Mouse (Mus musculus) hindbrain, embryonic 12.5 days (tissue): ENCODE data around the gene Tprn. TPM values are rescaled to one million over a fixed set of nuclear protein-coding genes. Genes with fewer than 3 reads are reported as not detected.
"Not testable (repeated sequence)": the region's sequence is repeated elsewhere in the genome, so short reads cannot be mapped to it uniquely, and the experiment has no call there.

Experiments used
- ATAC-seq: fragments of 200-750 bp; cut with Nextera tagmentation; 2 replicates; pipeline ENCODE4 v1.8.0; 2017; ENCODE audit warnings: moderate TSS enrichment; ENCODE audit not compliant: low FRiP score
- H3K27ac ChIP-seq: fragments of 300-500 bp; sonication (generic); 2 replicates; pipeline ENCODE4 v1.5.1; 2016; ENCODE audit warnings: mild to moderate bottlenecking
- H3K27me3 ChIP-seq: fragments of 300-500 bp; sonication (generic); 2 replicates; pipeline ENCODE4 v1.6.1; 2016; ENCODE audit warnings: mild to moderate bottlenecking
- H3K36me3 ChIP-seq: fragments of 300-500 bp; sonication (generic); 2 replicates; pipeline ENCODE4 v1.6.1; 2016; ENCODE audit warnings: mild to moderate bottlenecking
- H3K4me1 ChIP-seq: fragments of 300-500 bp; sonication (generic); 2 replicates; pipeline ENCODE4 v1.6.1; 2016
- H3K4me2 ChIP-seq: fragments of 300-500 bp; sonication (generic); replicated peaks from 2 replicates; pipeline ENCODE4 v1.6.1; 2016; ENCODE audit warnings: mild to moderate bottlenecking
- H3K4me3 ChIP-seq: fragments of 300-500 bp; sonication (generic); 2 replicates; pipeline ENCODE4 v1.5.1; 2016; ENCODE audit warnings: mild to moderate bottlenecking
- H3K9ac ChIP-seq: fragments of 300-500 bp; sonication (generic); 2 replicates; pipeline ENCODE4 v1.6.1; 2016; ENCODE audit warnings: mild to moderate bottlenecking, moderate library complexity
- H3K9me3 ChIP-seq: fragments of 300-500 bp; sonication (generic); replicated peaks from 2 replicates; pipeline ENCODE4 v1.6.1; 2016; ENCODE audit warnings: mild to moderate bottlenecking
- WGBS: fragments of 180-500 bp; shearing (Covaris S2); methylation state at CpG from one replicate; pipeline ENCODE4 v1.1.7; 2016; 5-methylcytosine and 5-hydroxymethylcytosine counted together
- polyA plus RNA-seq: library from polyadenylated mRNA; unstranded; fragments of >200 nt; fragmentation: Nextera tagmentation; extraction: Ambion mirVana; gene quantifications from 2 replicates; pipeline ENCODE4 v1.2.1, GENCODE M21; 2016

The Tprn gene
- polyA plus RNA-seq, 1 experiment from 2014 or later, result 13.2 TPM

DNA sequence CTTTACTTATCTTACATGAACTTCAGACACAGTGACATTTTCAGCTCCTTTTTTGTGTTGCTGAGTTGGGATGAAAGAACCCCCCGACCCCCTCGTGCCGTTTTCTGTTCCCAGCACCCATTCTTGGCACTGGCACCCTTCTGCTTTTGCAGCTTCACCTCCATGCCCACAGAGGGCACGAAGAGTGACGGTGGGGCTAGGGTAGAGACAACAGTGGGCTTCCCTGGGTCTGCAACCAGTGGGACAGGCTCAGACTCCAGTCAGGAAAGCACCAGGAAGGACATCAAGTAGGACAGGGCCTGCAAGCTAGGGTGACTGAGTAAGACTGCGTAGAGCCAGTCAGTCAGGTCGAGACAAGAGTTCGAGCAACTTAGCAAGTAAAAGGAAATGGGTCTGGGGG, 22.1 kb upstream of the Tprn start:
- Histone ChIP-seq H3K9ac (0 out of 2 replicates have a peak overlapping the region, but pooled peaks have one; percentile 32), H3K9me3 (no peaks in the 10 kb centered on the region), H3K4me1 (peaks cover 26% of the 10 kb centered on the region), H3K4me2 (peak overlapping the region; percentile 92), H3K36me3 (peaks cover 6% of the 10 kb centered on the region; the same call in 1 of the 2 replicates), H3K27me3 (peaks cover 24% of the 10 kb centered on the region), H3K27ac (peak overlapping the region; percentile 76; the same call in 1 of the 2 replicates), H3K4me3 (peak overlapping the region; percentile 55; the same call in 1 of the 2 replicates)
- 55% methylated on average over 8 of the region's 8 CpGs for WGBS
- no peak; the same call in 1 of the 2 replicates for ATAC-seq

- H3K4me2 ChIP-seq, result peak overlapping the region; percentile 92
- peak; percentile 77 for ATAC-seq
- peaks cover 26% of the 10 kb centered on the region for H3K4me1 ChIP-seq
- peak overlapping the region; percentile 76 for H3K27ac ChIP-seq
- WGBS, result under 1% methylated on average over 29 of the region's 29 CpGs
- peaks cover 11% of the 10 kb centered on the region for H3K36me3 ChIP-seq
- H3K4me3 ChIP-seq, result peak overlapping the region; percentile 55
- H3K9ac ChIP-seq, result peak overlapping the region; percentile 73
- H3K27me3 ChIP-seq, result peaks cover 24% of the 10 kb centered on the region
- H3K9me3 ChIP-seq, result no peaks in the 10 kb centered on the region
Measured at GRCm38 (mm10) chr2:25240723-25241437, 21.5 kb upstream of the Tprn start.

DNA sequence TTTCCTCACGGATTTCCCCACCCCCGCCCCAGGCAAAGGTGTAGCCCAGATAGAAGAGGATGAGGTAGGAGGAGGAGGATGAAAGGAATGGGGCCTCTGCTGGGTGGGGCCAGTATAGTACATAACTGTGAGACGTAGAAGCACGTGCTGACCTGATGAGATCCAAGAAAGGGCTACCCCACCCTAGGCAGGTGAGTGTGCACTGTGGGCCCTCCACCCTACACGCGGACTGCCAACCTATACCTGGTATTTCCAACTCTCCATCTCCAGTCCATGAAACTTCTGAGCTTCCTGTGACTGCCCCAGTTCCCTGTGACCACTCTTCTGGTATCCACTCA, 21.0 kb upstream of the Tprn start:
- peaks cover 26% of the 10 kb centered on the region for H3K4me1 ChIP-seq
- H3K4me2 ChIP-seq, result peak overlapping the region; percentile 92
- peaks cover 17% of the 10 kb centered on the region for H3K36me3 ChIP-seq
- H3K9ac ChIP-seq, result peak overlapping the region; percentile 73; the same call in 1 of the 2 replicates
- 14% methylated on average over 6 of the region's 6 CpGs for WGBS
- peak overlapping the region; percentile 76; the same call in 1 of the 2 replicates for H3K27ac ChIP-seq
- H3K27me3 ChIP-seq, result peaks cover 20% of the 10 kb centered on the region
- H3K9me3 ChIP-seq, result no peaks in the 10 kb centered on the region
- peak overlapping the region; percentile 55 for H3K4me3 ChIP-seq
- peak; percentile 5; the same call in 1 of the 2 replicates for ATAC-seq

DNA sequence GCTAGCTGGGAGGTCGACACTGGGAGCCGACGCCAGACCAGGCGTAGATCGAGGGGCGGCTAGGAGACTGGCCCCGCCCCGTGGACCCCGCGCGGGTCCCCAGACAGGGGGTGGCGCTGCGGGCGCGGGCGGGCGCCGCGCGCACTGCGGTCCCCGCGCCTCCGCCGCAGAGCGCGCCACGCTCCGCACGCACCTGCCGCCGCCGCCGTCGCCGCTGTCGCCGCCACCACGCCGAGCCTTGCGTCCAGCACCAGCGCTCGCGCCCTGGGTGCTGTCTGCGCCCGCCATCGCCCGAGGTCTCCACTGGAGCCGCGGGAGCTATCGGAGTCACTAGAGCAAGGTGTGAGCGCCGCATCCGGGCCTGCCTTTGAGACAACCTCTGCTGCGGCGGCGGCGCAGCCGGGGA, 20.3 kb upstream of the Tprn start, which contains the start of the genes Rnf208 and Cysrt1:
Gene Rnf208, plus strand, starts transcription at position 155 of the 406 bp plus-strand sequence.
Gene Cysrt1, minus strand, starts transcription at position 352 of the 406 bp plus-strand sequence.
- Histone ChIP-seq H3K4me1 (peaks cover 26% of the 10 kb centered on the region), H3K9ac (peak within 1 kb of the TSS; percentile 73), H3K27ac (peak within 1 kb of the TSS; percentile 76), H3K4me2 (peak within 1 kb of the TSS; percentile 92), H3K4me3 (peak within 1 kb of the TSS; percentile 55), H3K36me3 (peaks cover 24% of the 10 kb centered on the region), H3K9me3 (no peaks in the 10 kb centered on the region), H3K27me3 (peaks cover 20% of the 10 kb centered on the region)
- peak; percentile 42 for ATAC-seq
- WGBS, result 0% methylated on average over 7 of the region's 59 CpGs

DNA sequence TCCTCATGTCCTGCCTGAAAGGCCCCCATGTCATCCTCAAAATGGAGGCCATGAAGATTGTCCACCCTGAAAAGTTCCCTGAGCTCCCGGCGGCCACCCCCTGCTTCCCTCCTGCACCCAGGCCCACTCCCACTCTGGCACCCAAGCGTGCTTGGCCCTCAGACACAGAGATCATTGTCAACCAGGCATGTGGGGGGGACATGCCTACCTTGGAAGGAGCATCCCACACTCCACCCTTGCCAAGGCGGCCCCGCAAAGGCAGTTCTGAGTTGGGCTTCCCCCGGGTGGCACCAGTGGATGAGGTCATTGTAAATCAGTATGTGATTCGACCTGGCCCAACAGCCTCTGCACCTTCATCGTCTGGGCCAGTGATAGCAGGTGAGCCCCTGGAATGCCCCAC, 19.1 kb upstream of the Tprn start:
- peaks cover 20% of the 10 kb centered on the region for H3K27me3 ChIP-seq
- peaks cover 26% of the 10 kb centered on the region for H3K4me1 ChIP-seq
- no peak overlapping the region for H3K27ac ChIP-seq
- H3K4me2 ChIP-seq, result peak overlapping the region; percentile 92
- peak overlapping the region; percentile 55 for H3K4me3 ChIP-seq
- H3K9ac ChIP-seq, result peak overlapping the region; percentile 73; the same call in 1 of the 2 replicates
- ATAC-seq, result no peak
- WGBS, result 79% methylated on average over 8 of the region's 8 CpGs
- peaks cover 36% of the 10 kb centered on the region for H3K36me3 ChIP-seq
- H3K9me3 ChIP-seq, result no peaks in the 10 kb centered on the region

DNA sequence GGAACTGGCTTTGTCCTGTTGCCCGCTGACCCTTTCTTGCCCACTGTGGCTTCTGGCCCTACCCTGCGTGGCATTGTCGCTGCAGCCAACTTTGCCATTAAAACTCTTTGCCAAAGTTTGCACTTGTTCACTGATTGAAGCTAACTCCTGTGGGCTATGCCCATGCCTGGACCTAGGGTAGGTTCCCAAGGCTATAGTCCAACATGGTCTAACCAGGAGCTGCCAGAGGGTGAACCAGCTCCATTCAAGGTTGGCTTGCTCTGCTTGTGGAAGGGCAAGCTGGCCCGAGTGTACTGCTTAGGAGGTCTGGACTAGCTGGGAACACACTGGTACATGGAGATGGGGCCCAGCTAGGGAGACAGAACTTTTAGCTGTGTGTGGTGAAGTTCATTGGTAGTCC, 18.3 kb upstream of the Tprn start:
- H3K36me3 ChIP-seq, result peaks cover 43% of the 10 kb centered on the region
- 82% methylated on average over 4 of the region's 4 CpGs for WGBS
- ATAC-seq, result no peak

DNA sequence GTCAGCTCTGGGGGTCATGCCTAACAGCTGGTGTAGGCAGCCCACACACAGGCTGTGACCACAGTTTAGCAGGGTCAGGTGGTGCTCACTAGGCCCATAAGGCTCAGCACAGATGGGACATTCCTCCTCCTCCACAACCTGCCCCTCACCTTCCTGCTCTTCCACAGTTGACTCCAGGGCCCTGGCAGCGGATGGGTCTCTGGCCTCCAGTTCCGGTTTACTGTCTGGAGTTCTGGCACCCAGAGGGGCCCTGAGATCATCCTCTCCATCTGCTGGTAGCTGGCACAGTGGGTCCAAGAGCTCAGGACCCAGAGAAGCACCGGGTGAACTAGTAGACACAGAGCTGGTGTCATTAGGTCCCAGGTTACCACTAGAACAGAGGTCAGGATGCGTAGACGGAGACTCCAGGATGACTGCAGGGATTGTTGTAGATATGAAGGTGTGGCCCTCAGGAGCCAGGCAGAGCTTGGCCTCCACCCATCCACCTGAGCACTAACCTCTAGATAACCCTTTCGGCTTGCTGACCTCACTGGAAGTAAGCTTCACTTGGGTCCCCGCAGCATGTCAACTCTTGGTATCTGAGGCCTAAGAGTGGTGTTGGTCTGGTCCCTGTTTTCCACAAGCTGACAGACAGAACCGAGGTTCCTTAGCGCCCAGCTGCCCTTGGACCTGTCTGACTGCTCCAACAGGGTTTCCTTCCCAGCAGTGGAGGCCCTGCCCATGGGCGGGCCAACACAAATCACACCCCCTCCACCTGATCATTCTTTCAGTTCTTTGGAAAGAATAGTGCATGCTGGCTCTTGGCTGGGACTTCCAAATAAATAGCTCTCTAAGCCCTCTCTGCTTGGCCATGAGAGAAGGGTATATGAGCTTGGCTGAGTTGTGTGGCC, 16.0 kb upstream of the Tprn start, which contains the start of gene AL732309.1:
Gene AL732309.1, minus strand, starts transcription at position 681 of the 890 bp plus-strand sequence.
- WGBS, result 87% methylated on average over 10 of the region's 10 CpGs
- Histone ChIP-seq H3K36me3 (peaks cover 66% of the 10 kb centered on the region), H3K27ac (no peak within 1 kb of the TSS), H3K4me1 (peaks cover 18% of the 10 kb centered on the region), H3K27me3 (peaks cover 13% of the 10 kb centered on the region), H3K4me3 (no peak within 1 kb of the TSS), H3K9ac (no peak within 1 kb of the TSS), H3K4me2 (no peak within 1 kb of the TSS), H3K9me3 (no peaks in the 10 kb centered on the region)
- no peak for ATAC-seq

More for the DNA sequence above, 18.3 kb upstream of the Tprn start:
- no peak overlapping the region for H3K4me2 ChIP-seq
- H3K9me3 ChIP-seq, result no peaks in the 10 kb centered on the region
- H3K4me1 ChIP-seq, result peaks cover 26% of the 10 kb centered on the region
- H3K4me3 ChIP-seq, result no peak overlapping the region
- no peak overlapping the region for H3K9ac ChIP-seq
- H3K27me3 ChIP-seq, result peaks cover 17% of the 10 kb centered on the region
- no peak overlapping the region for H3K27ac ChIP-seq

DNA sequence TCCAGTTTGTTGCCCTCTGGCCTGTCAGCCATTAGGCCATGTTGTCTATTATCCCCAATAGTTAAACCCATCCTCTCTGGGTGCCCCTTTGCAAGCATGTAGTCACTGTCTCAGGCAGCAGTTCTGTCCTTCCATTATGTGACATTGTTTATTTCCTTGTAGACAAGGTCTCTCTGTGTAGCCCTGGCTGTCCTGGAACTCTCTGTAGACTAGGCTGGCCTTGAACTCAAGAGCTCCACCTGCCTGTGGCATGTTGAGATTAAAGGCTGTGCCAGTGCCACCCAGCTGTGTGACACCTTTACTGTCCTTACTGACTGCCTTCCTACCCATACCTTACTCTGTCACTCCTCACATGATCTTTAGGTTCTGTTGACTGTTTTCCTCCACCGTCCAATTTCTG, 10.1 kb upstream of the Tprn start:
- peaks cover 51% of the 10 kb centered on the region for H3K36me3 ChIP-seq
- WGBS, result 87% methylated on average over 1 of the region's 1 CpGs
- H3K9ac ChIP-seq, result no peak overlapping the region

GRCm38 (mm10) chr2:25255284-25255779, 7.1 kb upstream of the Tprn start, which contains the start of gene Tmem203:
TSS of gene Tmem203 (plus strand) at chr2:25255439.
- H3K4me2 ChIP-seq, result peak within 1 kb of the TSS; percentile 77
- peak within 1 kb of the TSS; percentile 58 for H3K27ac ChIP-seq
- H3K4me1 ChIP-seq, result peaks cover 16% of the 10 kb centered on the region
- peak within 1 kb of the TSS; percentile 95 for H3K4me3 ChIP-seq
- peaks cover 22% of the 10 kb centered on the region for H3K36me3 ChIP-seq
- under 1% methylated on average over 39 of the region's 39 CpGs for WGBS
- ATAC-seq, result peak; percentile 88
- no peaks in the 10 kb centered on the region for H3K27me3 ChIP-seq
- peak within 1 kb of the TSS; percentile 79 for H3K9ac ChIP-seq
- H3K9me3 ChIP-seq, result no peaks in the 10 kb centered on the region

More for the DNA sequence above, 10.1 kb upstream of the Tprn start:
- no peak overlapping the region for H3K4me3 ChIP-seq
- no peak overlapping the region for H3K27ac ChIP-seq
- H3K4me1 ChIP-seq, result peaks cover 16% of the 10 kb centered on the region
- no peak for ATAC-seq
- no peaks in the 10 kb centered on the region for H3K27me3 ChIP-seq
- H3K9me3 ChIP-seq, result no peaks in the 10 kb centered on the region
- H3K4me2 ChIP-seq, result no peak overlapping the region

GRCm38 (mm10) chr2:25256443-25257109, 5.8 kb upstream of the Tprn start:
- not testable (repeated sequence) for H3K27ac ChIP-seq, H3K27me3 ChIP-seq, ATAC-seq, H3K9me3 ChIP-seq
- H3K9ac ChIP-seq, result peak overlapping the region; percentile 79
- peaks cover 16% of the 10 kb centered on the region for H3K4me1 ChIP-seq
- peak overlapping the region; percentile 95 for H3K4me3 ChIP-seq
- H3K4me2 ChIP-seq, result peak overlapping the region; percentile 77
- H3K36me3 ChIP-seq, result peaks cover 10% of the 10 kb centered on the region
- 64% methylated on average over 12 of the region's 12 CpGs for WGBS

- H3K27me3 ChIP-seq, H3K9ac ChIP-seq, H3K4me2 ChIP-seq, H3K4me3 ChIP-seq, H3K9me3 ChIP-seq, H3K27ac ChIP-seq, H3K36me3 ChIP-seq, ATAC-seq: not testable (repeated sequence)
- 85% methylated on average over 5 of the region's 5 CpGs for WGBS
- H3K4me1 ChIP-seq, result peaks cover 19% of the 10 kb centered on the region
Measured at GRCm38 (mm10) chr2:25257250-25257649, 5.2 kb upstream of the Tprn start.
